Mouse (Mus musculus): ENCODE measurements around the gene Gopc. TPM values are rescaled to one million over a fixed set of nuclear protein-coding genes. Genes with fewer than 3 reads are reported as not detected.

Gene Gopc
- total RNA-seq, 1 experiment from 2014 or later: 26.9 TPM

GRCm38 (mm10) chr10:52389438-52389837 lies 7.5 kb upstream of the Gopc start:
- ATAC-seq (replicated peaks; ENCODE audit: low read depth, poor library complexity, severe bottlenecking): no peak

- no peak for ATAC-seq (replicated peaks; ENCODE audit: low read depth, poor library complexity, severe bottlenecking)
Observed at GRCm38 (mm10) chr10:52388922-52389430, 7.1 kb upstream of the Gopc start, which contains the start of gene Nepn. Gene Nepn, plus strand, starts transcription at chr10:52388972.

GRCm38 (mm10) chr10:52387192-52387591 lies 5.3 kb upstream of the Gopc start:
- no peak for ATAC-seq (replicated peaks; ENCODE audit: low read depth, poor library complexity, severe bottlenecking)

- peak; percentile 43 for ATAC-seq (replicated peaks; ENCODE audit: low read depth, poor library complexity, severe bottlenecking)
Observed at GRCm38 (mm10) chr10:52384823-52385610, 3.1 kb upstream of the Gopc start.

GRCm38 (mm10) chr10:52383522-52383921 lies 1.6 kb upstream of the Gopc start:
- ATAC-seq (replicated peaks; ENCODE audit: low read depth, poor library complexity, severe bottlenecking): no peak

- no peak for ATAC-seq (replicated peaks; ENCODE audit: low read depth, poor library complexity, severe bottlenecking)
Observed at GRCm38 (mm10) chr10:52383022-52383421, 1.1 kb upstream of the Gopc start.

- no peak for ATAC-seq (replicated peaks; ENCODE audit: low read depth, poor library complexity, severe bottlenecking)
Observed at GRCm38 (mm10) chr10:52381321-52381801, 563 bp downstream of the Gopc start.

GRCm38 (mm10) chr10:52377813-52378212 lies 4.1 kb downstream of the Gopc start:
- no peak for ATAC-seq (replicated peaks; ENCODE audit: low read depth, poor library complexity, severe bottlenecking)

- no peak for ATAC-seq (replicated peaks; ENCODE audit: low read depth, poor library complexity, severe bottlenecking)
Observed at GRCm38 (mm10) chr10:52376422-52376821, 5.5 kb downstream of the Gopc start.

- ATAC-seq (replicated peaks; ENCODE audit: low read depth, poor library complexity, severe bottlenecking): no peak
Observed at GRCm38 (mm10) chr10:52374651-52375050, 7.3 kb downstream of the Gopc start.

- ATAC-seq (replicated peaks; ENCODE audit: low read depth, poor library complexity, severe bottlenecking): no peak
Observed at GRCm38 (mm10) chr10:52373834-52374233, 8.1 kb downstream of the Gopc start.

GRCm38 (mm10) chr10:52368376-52368775 lies 13.5 kb downstream of the Gopc start:
- no peak for ATAC-seq (replicated peaks; ENCODE audit: low read depth, poor library complexity, severe bottlenecking)

- ATAC-seq (replicated peaks; ENCODE audit: low read depth, poor library complexity, severe bottlenecking): no peak
Observed at GRCm38 (mm10) chr10:52360862-52361609, 20.9 kb downstream of the Gopc start.

GRCm38 (mm10) chr10:52360241-52360735 lies 21.6 kb downstream of the Gopc start:
- ATAC-seq (replicated peaks; ENCODE audit: low read depth, poor library complexity, severe bottlenecking): no peak

- ATAC-seq (replicated peaks; ENCODE audit: low read depth, poor library complexity, severe bottlenecking): no peak
Observed at GRCm38 (mm10) chr10:52358467-52358866, 23.5 kb downstream of the Gopc start, which contains the start of gene Gm26741. Gene Gm26741, plus strand, starts transcription at chr10:52358767.

GRCm38 (mm10) chr10:52353184-52353583 lies 28.7 kb downstream of the Gopc start:
- no peak for ATAC-seq (replicated peaks; ENCODE audit: low read depth, poor library complexity, severe bottlenecking)

- ATAC-seq (replicated peaks; ENCODE audit: low read depth, poor library complexity, severe bottlenecking): 0 out of 2 replicates have a peak, but pooled peaks have one; percentile 29
Observed at GRCm38 (mm10) chr10:52343324-52343723, 38.6 kb downstream of the Gopc start.

- ATAC-seq (replicated peaks; ENCODE audit: low read depth, poor library complexity, severe bottlenecking): 0 out of 2 replicates have a peak, but pooled peaks have one; percentile 62
Observed at GRCm38 (mm10) chr10:52331007-52331406, 50.9 kb downstream of the Gopc start.

- ATAC-seq (replicated peaks; ENCODE audit: low read depth, poor library complexity, severe bottlenecking): no peak
Observed at GRCm38 (mm10) chr10:52321918-52322317, 60.0 kb downstream of the Gopc start.

- ATAC-seq (replicated peaks; ENCODE audit: low read depth, poor library complexity, severe bottlenecking): no peak
Observed at GRCm38 (mm10) chr10:52319506-52320286, 62.2 kb downstream of the Gopc start.
